Comparison of ENCODE assay signal across 25 mouse cellular contexts in genomic region chr7:129941311-129942029, GRCm38 (mm10).
DNase-seq lines count a peak whose midpoint lies in the region; ATAC-seq and TF ChIP-seq lines count a peak whose summit lies in the region.
"Had no signal": no experiment of that assay in that cellular context is flagged by ENCODE, and none has a peak within 500 bp of the region (broad histone marks: within the 10 kb centered on the region; RNA-seq: fewer than 3 reads in every experiment).

No protein-coding gene starts in this region.

- no peak overlapping the region for H3K9ac ChIP-seq in kidney, postnatal 0 days (ENCODE audit: low read depth, low read length)
- H3K9ac ChIP-seq: forebrain, embryonic 12.5 days; intestine, embryonic 15.5 days; liver, embryonic 12.5 days; midbrain, embryonic 13.5 days; neural tube, embryonic 12.5 days had no signal

- no peak overlapping the region for H3K4me2 ChIP-seq in kidney, postnatal 0 days (ENCODE audit: low read length)
- H3K4me2 ChIP-seq: forebrain, embryonic 12.5 days; intestine, embryonic 15.5 days; liver, embryonic 12.5 days; midbrain, embryonic 13.5 days; neural tube, embryonic 12.5 days had no signal

- no peaks in the 10 kb centered on the region for H3K27me3 ChIP-seq in kidney, postnatal 0 days (ENCODE audit: insufficient read depth, low read length)
- no peaks in the 10 kb centered on the region for H3K27me3 ChIP-seq in limb, embryonic 10.5 days (ENCODE audit: low read depth, poor library complexity, severe bottlenecking)
- H3K27me3 ChIP-seq: intestine, embryonic 15.5 days; liver, embryonic 12.5 days; midbrain, embryonic 13.5 days; neural tube, embryonic 12.5 days had no signal

- no peaks in the 10 kb centered on the region for H3K4me1 ChIP-seq in kidney, postnatal 0 days (replicated peaks; ENCODE audit: insufficient read depth, low read length)
- peaks cover 6% of the 10 kb centered on the region; the same call in 1 of the 2 replicates for H3K4me1 ChIP-seq in limb, embryonic 10.5 days
- H3K4me1 ChIP-seq: forebrain, embryonic 12.5 days; intestine, embryonic 15.5 days; liver, embryonic 12.5 days; midbrain, embryonic 13.5 days; neural tube, embryonic 12.5 days had no signal

- no peaks in the 10 kb centered on the region for H3K9me3 ChIP-seq in kidney, postnatal 0 days (replicated peaks; ENCODE audit: low read length)
- no peaks in the 10 kb centered on the region for H3K9me3 ChIP-seq in limb, embryonic 10.5 days (replicated peaks)
- H3K9me3 ChIP-seq: forebrain, embryonic 12.5 days; heart, embryonic 10.5 days; intestine, embryonic 15.5 days; liver, embryonic 12.5 days; midbrain, embryonic 13.5 days; neural tube, embryonic 12.5 days had no signal

- H3K27ac ChIP-seq in kidney, postnatal 0 days: no peak overlapping the region
- 0 out of 2 replicates have a peak overlapping the region, but pooled peaks have one; percentile 19 for H3K27ac ChIP-seq in limb, embryonic 10.5 days
- H3K27ac ChIP-seq: forebrain, embryonic 12.5 days; gastrocnemius, adult 2 months; heart, embryonic 10.5 days; intestine, embryonic 15.5 days; liver, embryonic 12.5 days; midbrain, embryonic 13.5 days; neural tube, embryonic 12.5 days had no signal

- H3K36me3 ChIP-seq in kidney, postnatal 0 days (ENCODE audit: insufficient read depth, low read length): no peaks in the 10 kb centered on the region
- H3K36me3 ChIP-seq in limb, embryonic 10.5 days: no peaks in the 10 kb centered on the region
- H3K36me3 ChIP-seq: forebrain, embryonic 12.5 days; heart, embryonic 10.5 days; intestine, embryonic 15.5 days; liver, embryonic 12.5 days; midbrain, embryonic 13.5 days; neural tube, embryonic 12.5 days had no signal

- 34% methylated on average over 9 of the region's 9 CpGs for WGBS in kidney, postnatal 0 days
- 67% methylated on average over 9 of the region's 9 CpGs for whole genome bisulfite sequencing in limb, embryonic 10.5 days

- no peak overlapping the region for H3K4me3 ChIP-seq in kidney, postnatal 0 days (replicated peaks; ENCODE audit: low read depth, low read length)
- no peak overlapping the region for H3K4me3 ChIP-seq in limb, embryonic 10.5 days
- H3K4me3 ChIP-seq: forebrain, embryonic 12.5 days; gastrocnemius, adult 2 months; heart, embryonic 10.5 days; intestine, embryonic 15.5 days; liver, embryonic 12.5 days; midbrain, embryonic 13.5 days; neural tube, embryonic 12.5 days had no signal

- ATAC-seq in kidney, postnatal 0 days (replicated peaks; ENCODE audit: low FRiP score, low read depth): no peak
- ATAC-seq: CD4-positive, CD25-positive, alpha-beta regulatory T cell, adult 4 months; hindbrain, embryonic 16.5 days; intestine, embryonic 15.5 days; liver, embryonic 12.5 days; midbrain, embryonic 13.5 days had no signal

- TF ChIP-seq CTCF in kidney, postnatal 0 days (IDR thresholded peaks at IDR 0.05; ENCODE audit: low read depth): no peak

- DNase-seq in embryo, embryonic 11.5 days (ENCODE audit: low read depth, low spot score): peak; percentile 17
- no peak for DNase-seq in embryo, embryonic 9.5 days (ENCODE audit: extremely low spot score)
- peak; percentile 70 for DNase-seq in kidney, postnatal 0 days (ENCODE audit: low spot score)
- DNase-seq in kidney, adult 18-20 months: no peak
- DNase-seq in limb, embryonic 10.5 days (ENCODE audit: low spot score): no peak
- peak; percentile 51 for DNase-seq in mesoderm, embryonic 11.5 days (ENCODE audit: low read depth, low spot score)
- no peak for DNase-seq in cerebellum, adult 9-10 months
- no peak for DNase-seq in urinary bladder, postnatal 14 days (ENCODE audit: low spot score)
- DNase-seq: adrenal gland, adult 2 months; cerebellum, adult 11 months; cerebellum, postnatal 10 days; gastrocnemius, adult 2 months; kidney, postnatal 36 days; lung, adult 18-20 months; right cerebral cortex, postnatal 25 days; thymus, adult 18-20 months; thymus, postnatal 36 days had no signal

Comparison
In these comparisons a context has a peak if more than half of its experiments do, and no peak if none do; other contexts are left out.
1. DNase-seq: peak in embryo, embryonic 11.5 days (single experiment), kidney, postnatal 0 days (single experiment) and mesoderm, embryonic 11.5 days (single experiment); none in embryo, embryonic 9.5 days (single experiment), kidney, adult 18-20 months (single experiment), limb, embryonic 10.5 days (single experiment), cerebellum, adult 9-10 months (single experiment) and urinary bladder, postnatal 14 days (single experiment).